Mouse (Mus musculus) left cerebral cortex, adult 2 months (tissue): ENCODE data around the gene Palm2. TPM values are rescaled to one million over a fixed set of nuclear protein-coding genes. Genes with fewer than 3 reads are reported as not detected.

Experiments
- DNase-seq, 2 experiments: peaks; one replicate each; pipeline ENCODE4 v3.0.0; 2021 to 2022; ENCODE audit warnings: low spot score in 2 of 2, mixed read lengths in 1 of 2; ENCODE audit errors: extremely low spot score in 1 of 2
- H3K27ac ChIP-seq: fragments of 200-600 bp; 2 replicates; pipeline ENCODE4 v1.8.1; 2022
- H3K4me3 ChIP-seq: fragments of 200-600 bp; 2 replicates; pipeline ENCODE4 v1.8.1; 2022
- CTCF ChIP-seq: fragments of 200-600 bp; IDR thresholded peaks from 2 replicates; pipeline ENCODE4 v1.8.1; 2022; ENCODE audit warnings: antibody characterized with exemption, mild to moderate bottlenecking, moderate library complexity
- intact Hi-C: fragments of 180-260 bp; cut with DNase I; formaldehyde crosslinking; loops from one replicate; pipeline ENCODE4 v1.15.1; 2025
- total RNA-seq, 2 experiments: library from RNA; stranded (reverse); gene quantifications; 2 replicates each; pipeline ENCODE4 v1.2.3; 2021

The Palm2 gene
- total RNA-seq, 2 experiments from 2014 or later, result 60.4 to 64.3 TPM

DNA sequence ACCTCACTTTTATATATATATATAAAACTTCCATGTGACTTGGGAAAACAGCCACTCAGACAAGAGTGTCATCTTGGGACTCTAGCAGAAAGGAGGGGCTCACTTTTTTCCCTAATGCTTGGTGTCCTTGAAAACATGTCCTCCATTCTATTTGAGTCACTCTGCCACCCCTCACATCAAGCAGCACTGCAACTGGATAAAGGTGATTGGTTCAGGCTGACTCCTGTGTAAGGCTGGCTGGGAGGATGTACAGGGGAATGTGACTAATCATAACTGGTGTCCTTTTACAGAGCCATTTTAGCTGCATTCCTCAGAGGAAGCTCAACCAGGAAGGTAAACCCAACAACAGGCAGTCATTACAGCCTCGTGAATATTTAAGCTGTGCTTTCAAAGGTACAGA lies 200.9 kb downstream of the Palm2 start:
- H3K27ac ChIP-seq, result no peak overlapping the region
- no peak for DNase-seq
- intact Hi-C loops, result no loop called here
- no peak overlapping the region for H3K4me3 ChIP-seq
- no peak for TF ChIP-seq CTCF

GRCm38 (mm10) chr4:57636782-57637482 lies 202.9 kb downstream of the Palm2 start:
- Histone ChIP-seq H3K4me3 (peak overlapping the region; percentile 29; the same call in 1 of the 2 replicates), H3K27ac (peak overlapping the region; percentile 78)
- intact Hi-C loops, result no loop called here
- no peak for TF ChIP-seq CTCF
- no peak for DNase-seq

- peak; percentile 52 to 59 for DNase-seq
- Histone ChIP-seq H3K4me3 (peak overlapping the region; percentile 60), H3K27ac (peak overlapping the region; percentile 89)
- no peak for TF ChIP-seq CTCF
- intact Hi-C loops, result no loop called here
These were observed 203.8 kb downstream of the Palm2 start for GRCm38 (mm10) chr4:57637636-57638386.

- Histone ChIP-seq H3K27ac (peak overlapping the region; percentile 89), H3K4me3 (peak overlapping the region; percentile 60)
- no peak for DNase-seq
- intact Hi-C loops, result no loop called here
- no peak for TF ChIP-seq CTCF
These were observed 204.9 kb downstream of the Palm2 start for GRCm38 (mm10) chr4:57638941-57639340.

GRCm38 (mm10) chr4:57640222-57640621 lies 206.2 kb downstream of the Palm2 start:
- Histone ChIP-seq H3K27ac (peak overlapping the region; percentile 65), H3K4me3 (peak overlapping the region; percentile 41)
- no peak for TF ChIP-seq CTCF
- peak in 1 of 2 experiments; percentile 27 for DNase-seq
- intact Hi-C loops, result no loop called here

GRCm38 (mm10) chr4:57640971-57641370 lies 206.9 kb downstream of the Palm2 start:
- intact Hi-C loops, result no loop called here
- TF ChIP-seq CTCF, result no peak
- H3K4me3 ChIP-seq, result peak overlapping the region; percentile 41; the same call in 1 of the 2 replicates
- DNase-seq, result no peak
- H3K27ac ChIP-seq, result no peak overlapping the region; the same call in 1 of the 2 replicates

- intact Hi-C loops, result no loop called here
- no peak for TF ChIP-seq CTCF
- Histone ChIP-seq H3K4me3 (no peak overlapping the region), H3K27ac (no peak overlapping the region)
- no peak for DNase-seq
These were observed 216.9 kb downstream of the Palm2 start for GRCm38 (mm10) chr4:57650994-57651393.

GRCm38 (mm10) chr4:57651547-57651946 lies 217.5 kb downstream of the Palm2 start:
- intact Hi-C loops, result no loop called here
- Histone ChIP-seq H3K27ac (peak overlapping the region; percentile 10; the same call in 1 of the 2 replicates), H3K4me3 (no peak overlapping the region)
- TF ChIP-seq CTCF, result no peak
- DNase-seq, result no peak

GRCm38 (mm10) chr4:57652185-57652904 lies 218.3 kb downstream of the Palm2 start:
- TF ChIP-seq CTCF, result no peak
- intact Hi-C loops, result no loop called here
- DNase-seq, result no peak
- Histone ChIP-seq H3K4me3 (no peak overlapping the region), H3K27ac (peak overlapping the region; percentile 10; the same call in 1 of the 2 replicates)

GRCm38 (mm10) chr4:57655966-57656365 lies 221.9 kb downstream of the Palm2 start:
- no peak for TF ChIP-seq CTCF
- no peak for DNase-seq
- Histone ChIP-seq H3K4me3 (no peak overlapping the region), H3K27ac (no peak overlapping the region)
- intact Hi-C loops, result no loop called here

DNA sequence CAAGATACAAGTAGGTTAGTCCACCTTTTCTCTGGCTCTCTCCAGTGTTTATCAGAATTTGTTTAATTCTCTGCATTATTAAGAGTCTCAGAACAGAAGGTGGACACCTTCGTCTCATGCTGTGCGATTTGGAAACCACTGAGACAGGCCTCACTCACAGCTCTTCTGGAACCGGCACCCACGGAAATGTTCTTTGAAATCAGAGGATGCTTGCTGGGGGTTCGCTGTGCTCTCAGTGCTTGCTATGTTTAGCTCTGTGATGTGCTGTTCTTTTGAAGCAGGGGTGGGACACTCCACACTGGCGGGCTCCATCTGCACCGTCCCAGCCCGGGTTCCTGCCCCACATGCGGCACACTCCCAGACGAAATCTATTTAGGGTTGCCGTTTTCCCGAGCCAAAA lies 222.3 kb downstream of the Palm2 start:
- intact Hi-C loops, result no loop called here
- DNase-seq, result peak in 1 of 2 experiments; percentile 31
- no peak overlapping the region for H3K4me3 ChIP-seq
- no peak for TF ChIP-seq CTCF
- no peak overlapping the region for H3K27ac ChIP-seq

- intact Hi-C loops, result no loop called here
- TF ChIP-seq CTCF, result peak; percentile 25
- H3K27ac ChIP-seq, result no peak overlapping the region
- H3K4me3 ChIP-seq, result no peak overlapping the region
- DNase-seq, result no peak
These were observed 222.8 kb downstream of the Palm2 start for GRCm38 (mm10) chr4:57656861-57657260.
